Mouse (Mus musculus) embryonic facial prominence, embryonic 14.5 days (tissue): ENCODE measurements at regions not wholly inside any gene's neighbourhood (a gene's known extent, or its start where the extent isn't known, plus 50 kb on each side); places are given as distances from the start of the nearest gene placed in this dataset.

Experiments used
- ATAC-seq: fragments of 200-750 bp; cut with Nextera tagmentation; 2 replicates; pipeline ENCODE4 v1.8.0; 2017; ENCODE audit warnings: low read depth, moderate number of reproducible peaks, moderate TSS enrichment
- DNase-seq: peaks from one replicate; pipeline ENCODE4 v3.0.0-alpha.2; 2015; ENCODE audit warnings: low spot score
- H3K27ac ChIP-seq: fragments of 300-500 bp; sonication (generic); replicated peaks from 2 replicates; pipeline ENCODE4 v1.5.1; 2014; ENCODE audit warnings: low read depth, mild to moderate bottlenecking, low read length, moderate library complexity
- H3K27me3 ChIP-seq: fragments of 300-500 bp; sonication (generic); replicated peaks from 2 replicates; pipeline ENCODE4 v1.6.1; 2014; ENCODE audit warnings: low read length; ENCODE audit not compliant: control insufficient read depth, insufficient read depth
- H3K36me3 ChIP-seq: fragments of 300-500 bp; sonication (generic); 2 replicates; pipeline ENCODE4 v1.6.1; 2014; ENCODE audit warnings: low read length, mixed read lengths; ENCODE audit not compliant: control insufficient read depth, insufficient read depth
- H3K4me1 ChIP-seq: fragments of 300-500 bp; sonication (generic); 2 replicates; pipeline ENCODE4 v1.6.1; 2014; ENCODE audit warnings: antibody characterized with exemption, low read length; ENCODE audit not compliant: control insufficient read depth, insufficient read depth
- H3K4me2 ChIP-seq: fragments of 300-500 bp; sonication (generic); 2 replicates; pipeline ENCODE4 v1.6.1; 2014; ENCODE audit warnings: low read depth, mild to moderate bottlenecking, low read length, moderate library complexity, mixed read lengths
- H3K4me3 ChIP-seq: fragments of 300-500 bp; sonication (generic); 2 replicates; pipeline ENCODE4 v1.5.1; 2014; ENCODE audit warnings: low read depth, mild to moderate bottlenecking, low read length
- H3K9ac ChIP-seq: fragments of 300-500 bp; sonication (generic); 2 replicates; pipeline ENCODE4 v1.6.1; 2014; ENCODE audit warnings: low read depth, mild to moderate bottlenecking, low read length, moderate library complexity, mixed read lengths
- H3K9me3 ChIP-seq: fragments of 300-500 bp; sonication (generic); 2 replicates; pipeline ENCODE4 v1.6.1; 2016; ENCODE audit warnings: low read length; ENCODE audit not compliant: control insufficient read depth
- WGBS: fragments of 180-500 bp; shearing (Covaris S2); extraction: QIAGEN DNeasy Blood & Tissue Kit; methylation state at CpG from one replicate; pipeline ENCODE4 v1.1.7; 2014; 5-methylcytosine and 5-hydroxymethylcytosine counted together

- WGBS = 62% methylated on average over 4 of the region's 4 CpGs
- H3K4me2 ChIP-seq = no peak overlapping the region
These were observed 390.5 kb downstream of the Ccdc171 start for GRCm38 (mm10) chr4:83915871-83916270.

GRCm38 (mm10) chr4:83917009-83917408, 391.7 kb downstream of the Ccdc171 start:
- Histone ChIP-seq H3K27me3 (no peaks in the 10 kb centered on the region), H3K4me3 (no peak overlapping the region), H3K4me2 (no peak overlapping the region), H3K9ac (no peak overlapping the region), H3K27ac (no peak overlapping the region), H3K36me3 (no peaks in the 10 kb centered on the region), H3K9me3 (no peaks in the 10 kb centered on the region), H3K4me1 (0 out of 2 replicates have a peak, but pooled peaks cover 7% of the 10 kb centered on the region)
- DNase-seq = no peak
- 86% methylated on average over 4 of the region's 4 CpGs for WGBS
- ATAC-seq = no peak

More at GRCm38 (mm10) chr4:83915871-83916270, 390.5 kb downstream of the Ccdc171 start:
- H3K27me3 ChIP-seq = no peaks in the 10 kb centered on the region
- H3K9me3 ChIP-seq = no peaks in the 10 kb centered on the region
- ATAC-seq = no peak
- H3K9ac ChIP-seq = no peak overlapping the region
- H3K27ac ChIP-seq = no peak overlapping the region
- no peak for DNase-seq
- H3K4me1 ChIP-seq = 0 out of 2 replicates have a peak, but pooled peaks cover 7% of the 10 kb centered on the region
- H3K4me3 ChIP-seq = no peak overlapping the region
- no peaks in the 10 kb centered on the region for H3K36me3 ChIP-seq

GRCm38 (mm10) chr4:83918093-83918492, 392.7 kb downstream of the Ccdc171 start:
- no peak overlapping the region for H3K9ac ChIP-seq
- H3K4me2 ChIP-seq = no peak overlapping the region
- no peaks in the 10 kb centered on the region for H3K36me3 ChIP-seq
- ATAC-seq (no peak), DNase-seq (no peak)
- H3K27me3 ChIP-seq = no peaks in the 10 kb centered on the region
- no peaks in the 10 kb centered on the region for H3K9me3 ChIP-seq
- 69% methylated on average over 3 of the region's 3 CpGs for WGBS
- H3K4me3 ChIP-seq = no peak overlapping the region
- 0 out of 2 replicates have a peak, but pooled peaks cover 7% of the 10 kb centered on the region for H3K4me1 ChIP-seq
- no peak overlapping the region for H3K27ac ChIP-seq

- WGBS = 79% methylated on average over 1 of the region's 1 CpGs
- no peak overlapping the region for H3K9ac ChIP-seq
- no peaks in the 10 kb centered on the region for H3K36me3 ChIP-seq
- 0 out of 2 replicates have a peak, but pooled peaks cover 7% of the 10 kb centered on the region for H3K4me1 ChIP-seq
- no peak overlapping the region for H3K4me3 ChIP-seq
- ATAC-seq (no peak), DNase-seq (no peak)
- H3K4me2 ChIP-seq = no peak overlapping the region
- no peak overlapping the region for H3K27ac ChIP-seq
- no peaks in the 10 kb centered on the region for H3K9me3 ChIP-seq
- no peaks in the 10 kb centered on the region for H3K27me3 ChIP-seq
These were observed 393.7 kb downstream of the Ccdc171 start for GRCm38 (mm10) chr4:83919041-83919440.

GRCm38 (mm10) chr4:83925118-83925842, 399.9 kb downstream of the Ccdc171 start:
- peaks cover 3% of the 10 kb centered on the region; the same call in 1 of the 2 replicates for H3K4me1 ChIP-seq
- no peak overlapping the region for H3K9ac ChIP-seq
- DNase-seq = no peak
- no peak overlapping the region for H3K4me2 ChIP-seq
- H3K27me3 ChIP-seq = no peaks in the 10 kb centered on the region
- H3K4me3 ChIP-seq = no peak overlapping the region
- no peaks in the 10 kb centered on the region for H3K9me3 ChIP-seq
- 55% methylated on average over 8 of the region's 8 CpGs for WGBS
- H3K27ac ChIP-seq = no peak overlapping the region
- no peak for ATAC-seq
- H3K36me3 ChIP-seq = no peaks in the 10 kb centered on the region

- H3K4me1 ChIP-seq = peaks cover 3% of the 10 kb centered on the region; the same call in 1 of the 2 replicates
- no peak overlapping the region for H3K4me2 ChIP-seq
- no peak overlapping the region for H3K4me3 ChIP-seq
- H3K9ac ChIP-seq = no peak overlapping the region
- no peak for DNase-seq
- no peak overlapping the region for H3K27ac ChIP-seq
- 32% methylated on average over 11 of the region's 11 CpGs for WGBS
- no peak for ATAC-seq
- H3K36me3 ChIP-seq = no peaks in the 10 kb centered on the region
- H3K27me3 ChIP-seq = no peaks in the 10 kb centered on the region
- no peaks in the 10 kb centered on the region for H3K9me3 ChIP-seq
These were observed 400.9 kb downstream of the Ccdc171 start for GRCm38 (mm10) chr4:83926195-83926731.

- ATAC-seq (peak; percentile 62; the same call in 1 of the 2 replicates), DNase-seq (peak; percentile 78)
- peaks cover 14% of the 10 kb centered on the region for H3K4me1 ChIP-seq
- H3K4me3 ChIP-seq = no peak overlapping the region
- H3K4me2 ChIP-seq = no peak overlapping the region
- H3K9ac ChIP-seq = 0 out of 2 replicates have a peak overlapping the region, but pooled peaks have one; percentile 3
- WGBS = 25% methylated on average over 8 of the region's 8 CpGs
- H3K27me3 ChIP-seq = no peaks in the 10 kb centered on the region
- no peaks in the 10 kb centered on the region for H3K9me3 ChIP-seq
- no peaks in the 10 kb centered on the region for H3K36me3 ChIP-seq
- H3K27ac ChIP-seq = peak overlapping the region; percentile 70
These were observed 406.7 kb downstream of the Ccdc171 start for GRCm38 (mm10) chr4:83931897-83932654.

GRCm38 (mm10) chr4:83941693-83942092, 416.3 kb downstream of the Ccdc171 start:
- peaks cover 17% of the 10 kb centered on the region for H3K4me1 ChIP-seq
- WGBS = 72% methylated on average over 9 of the region's 9 CpGs
- H3K36me3 ChIP-seq = no peaks in the 10 kb centered on the region
- ATAC-seq (0 out of 2 replicates have a peak, but pooled peaks have one; percentile 18), DNase-seq (no peak)
- H3K9me3 ChIP-seq = no peaks in the 10 kb centered on the region
- H3K4me2 ChIP-seq = no peak overlapping the region
- no peak overlapping the region for H3K4me3 ChIP-seq
- H3K27me3 ChIP-seq = no peaks in the 10 kb centered on the region
- no peak overlapping the region for H3K27ac ChIP-seq
- no peak overlapping the region for H3K9ac ChIP-seq
